Mouse (Mus musculus) adrenal gland, adult 8-10 months (tissue): Measurements from ENCODE around the gene Col16a1. TPM values are rescaled to one million over a fixed set of nuclear protein-coding genes. Genes with fewer than 3 reads are reported as not detected.

Source experiments
- DNase-seq: peaks from one replicate; pipeline ENCODE4 v3.0.0; 2022
- total RNA-seq, 4 experiments: library from RNA; stranded (reverse); gene quantifications; 2 replicates each; pipeline ENCODE4 v1.2.4; 2022

The Col16a1 gene
- total RNA-seq, 4 experiments from 2014 or later, result 10.0 to 31.9 (median 19.9) TPM

DNA sequence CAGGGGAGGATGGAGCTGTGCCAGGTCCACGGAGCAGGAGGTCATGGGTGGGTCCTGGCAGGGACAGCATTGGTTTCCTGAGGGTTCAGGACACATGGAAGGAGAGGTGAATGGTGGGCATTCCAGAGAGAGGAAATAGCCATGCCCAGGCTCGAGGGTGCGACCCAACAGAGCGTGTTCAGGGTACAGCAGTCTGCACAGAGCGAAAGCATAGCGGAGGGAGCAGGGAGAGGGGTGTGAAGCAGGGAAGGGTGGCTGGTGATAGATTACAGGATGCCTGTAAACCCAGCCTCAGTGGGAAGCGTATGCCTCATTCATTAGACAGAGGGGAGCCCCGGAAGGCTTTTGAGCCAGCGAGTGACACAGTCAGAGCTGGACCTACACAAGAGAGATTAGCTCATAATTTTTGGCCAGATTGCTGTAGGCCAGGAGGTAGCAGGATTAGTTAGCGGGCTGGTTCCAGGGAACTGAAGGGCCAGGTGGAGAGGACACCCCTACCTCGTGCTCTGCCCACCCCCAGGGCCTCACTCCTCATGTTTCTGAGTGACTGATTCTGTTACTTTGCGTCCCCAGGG, 37.7 kb downstream of the Col16a1 start:
- DNase-seq, result no peak

DNA sequence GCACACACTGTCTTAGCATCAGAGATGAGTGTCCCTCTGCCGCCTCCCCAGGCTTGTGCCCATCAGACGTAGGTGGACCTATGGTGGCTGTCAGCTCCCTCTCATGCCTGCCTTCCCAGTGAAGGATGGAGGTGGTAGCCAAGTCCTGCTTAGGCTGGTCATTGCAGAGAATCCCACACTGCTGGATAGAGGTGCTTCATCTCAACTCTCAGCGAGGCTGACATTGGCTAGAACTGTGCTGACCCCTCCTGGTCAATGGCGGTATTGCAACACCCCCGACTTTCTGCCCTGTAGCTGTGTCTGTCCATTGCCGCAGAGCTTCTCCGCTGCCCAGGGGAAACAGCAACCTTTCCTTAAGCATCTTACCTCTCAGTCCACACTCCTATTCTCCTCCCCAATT, 39.7 kb downstream of the Col16a1 start:
- peak; percentile 81 for DNase-seq

DNA sequence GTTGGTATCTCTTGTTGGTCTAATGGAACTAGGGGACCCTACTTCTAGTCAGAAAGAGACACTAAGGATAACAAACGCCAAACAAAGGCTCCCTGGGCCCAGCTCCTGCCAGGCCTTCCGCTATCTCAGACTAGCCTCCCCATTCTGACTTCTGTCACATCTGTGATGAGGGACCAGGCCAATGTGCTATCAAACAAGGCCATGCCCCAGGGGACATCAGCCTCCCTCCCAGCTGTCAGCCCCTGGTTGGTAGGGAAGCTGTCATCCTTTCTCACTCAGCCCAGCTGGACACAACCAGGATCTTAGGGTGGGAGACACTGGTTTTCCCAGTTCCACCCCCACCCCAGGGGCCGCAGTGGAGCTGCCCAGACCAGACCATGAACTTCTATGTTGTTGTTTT, 47.5 kb downstream of the Col16a1 start:
- DNase-seq, result no peak

DNA sequence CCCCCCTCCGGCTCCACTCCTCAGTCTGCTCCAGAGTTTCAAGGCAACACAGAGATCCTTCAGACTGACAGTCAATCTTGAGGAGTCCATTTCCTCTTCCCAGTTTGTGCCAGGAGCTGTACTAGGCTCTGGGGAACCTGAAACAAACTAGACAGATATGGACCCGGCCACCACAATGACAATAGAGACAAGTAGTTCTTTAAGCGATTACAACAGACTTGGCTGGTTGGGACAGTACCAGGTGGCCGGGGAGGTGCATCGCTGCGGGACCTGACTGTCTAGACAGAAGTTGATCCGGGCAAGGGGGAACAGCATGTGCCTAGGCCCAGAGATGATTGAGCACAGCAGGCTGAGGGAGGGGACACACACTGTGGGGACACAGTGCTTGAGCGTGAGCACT, 53.5 kb downstream of the Col16a1 start:
- no peak for DNase-seq

DNA sequence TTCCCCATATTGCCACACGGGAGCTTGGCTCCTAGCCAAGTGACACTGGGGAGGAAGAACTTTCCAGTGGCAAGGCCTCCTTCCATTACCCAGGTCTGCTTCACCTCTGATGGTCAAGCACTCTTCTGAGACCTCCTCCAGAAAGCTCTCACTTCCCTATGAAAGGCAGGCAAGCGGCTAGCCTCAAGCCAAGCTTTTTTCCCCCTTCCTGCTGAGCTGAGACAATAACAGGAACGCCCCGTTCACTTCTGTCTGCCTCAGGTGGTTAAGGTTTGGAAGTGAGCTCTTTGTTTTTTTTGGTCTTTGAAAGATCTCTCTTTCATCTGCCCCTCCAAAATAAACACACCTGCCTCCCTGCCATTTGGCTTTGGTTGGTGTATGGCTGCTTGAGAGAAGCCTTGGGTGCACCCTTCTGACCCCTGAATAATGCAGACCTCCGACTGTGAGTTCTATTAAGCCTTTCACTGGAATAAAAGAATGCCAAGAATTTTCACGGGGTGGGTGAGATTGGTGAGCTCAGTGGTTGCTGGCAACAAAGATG, 54.5 kb downstream of the Col16a1 start, which contains the start of gene Pef1:
Gene Pef1, plus strand, starts transcription at position 448 of the 541 bp plus-strand sequence.
- DNase-seq, result no peak

DNA sequence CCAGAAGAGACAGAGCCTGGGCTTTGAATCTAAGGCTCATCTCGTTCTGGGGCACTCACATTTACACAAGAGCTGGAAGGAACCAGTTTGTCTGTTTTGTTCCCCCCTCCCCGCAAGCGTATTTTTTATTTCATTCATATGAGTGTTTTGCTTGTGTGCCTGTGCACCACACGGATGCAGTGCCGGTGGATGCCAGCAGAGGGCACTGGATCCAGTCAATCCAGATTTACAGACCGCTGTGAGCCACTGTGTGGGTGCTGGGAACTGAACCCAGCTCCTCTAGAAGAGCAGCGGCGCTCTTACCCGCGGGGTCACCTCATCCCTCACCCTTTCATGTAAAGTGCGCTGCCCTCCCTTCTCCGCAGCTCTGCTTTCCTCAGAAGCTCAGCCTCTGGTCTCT, 56.0 kb downstream of the Col16a1 start:
- DNase-seq, result no peak

DNA sequence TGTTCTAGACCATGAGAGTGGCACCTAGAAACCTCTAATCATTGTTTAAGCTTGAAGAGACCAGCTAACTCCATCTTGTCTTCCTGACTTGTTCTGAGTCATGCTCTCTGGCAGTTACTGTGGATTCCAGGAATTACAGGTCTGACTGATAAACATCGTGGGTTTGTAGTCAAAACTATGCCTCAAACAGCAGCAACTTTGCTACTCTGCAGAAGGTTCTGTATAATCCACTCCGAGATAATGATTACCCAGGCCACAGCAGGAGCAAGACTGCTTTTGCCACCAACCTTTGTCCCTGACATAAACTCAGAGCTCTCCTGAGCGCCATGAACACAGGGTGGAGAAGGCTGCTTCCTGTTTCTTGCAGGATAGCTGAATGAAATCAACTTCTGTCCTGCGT, 56.9 kb downstream of the Col16a1 start:
- DNase-seq, result no peak

DNA sequence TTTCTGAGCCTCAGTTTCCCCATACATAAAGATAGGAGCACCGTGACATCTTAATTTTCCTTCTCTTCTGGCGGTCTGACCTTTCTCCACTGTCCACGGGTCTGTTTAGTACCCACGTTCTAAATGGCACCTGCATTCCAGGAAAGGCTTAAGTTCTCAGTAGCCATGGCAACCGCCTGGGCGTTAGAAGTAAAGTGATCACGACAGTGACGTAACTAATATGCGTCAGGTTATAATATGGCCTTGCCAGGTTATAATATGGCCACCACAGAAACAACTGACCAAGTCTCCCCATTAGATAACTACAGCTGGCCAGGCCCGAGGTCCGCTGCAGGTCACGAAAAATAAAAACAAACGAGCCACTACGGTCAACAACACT, 59.4 kb downstream of the Col16a1 start:
- DNase-seq, result no peak

DNA sequence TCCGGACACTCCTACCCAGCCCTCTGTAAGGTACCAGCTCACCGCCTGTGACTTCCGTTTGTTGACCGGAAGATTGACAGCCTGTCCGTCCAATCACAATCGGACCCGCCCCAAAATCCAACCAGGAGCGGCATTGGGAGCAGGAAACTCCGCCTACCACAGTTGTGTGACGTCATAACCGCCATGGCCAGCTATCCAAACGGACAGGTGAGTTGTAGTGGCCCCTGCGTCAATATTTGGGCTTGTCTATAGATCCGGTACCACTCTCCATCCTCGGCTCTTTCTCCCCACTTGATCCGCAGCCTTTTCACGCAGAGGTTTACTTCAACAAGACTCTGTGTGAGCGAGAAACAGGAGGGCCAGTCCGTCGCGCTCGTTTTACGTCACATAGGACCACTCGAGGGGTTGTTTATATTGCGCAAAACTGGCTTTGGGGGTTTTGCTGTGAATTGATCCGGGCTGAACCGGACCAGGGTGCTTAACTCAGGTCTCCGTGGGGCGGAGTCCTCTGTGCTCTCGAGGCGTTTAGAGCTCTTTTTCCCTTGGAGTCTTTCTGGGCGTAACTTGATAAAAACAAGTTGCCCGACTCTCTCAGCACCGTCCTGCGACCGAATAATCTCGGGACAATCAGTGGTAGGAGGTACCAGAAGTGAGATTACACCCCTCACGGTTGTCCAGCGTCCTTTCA, 59.9 kb downstream of the Col16a1 start:
- DNase-seq, result peak; percentile 99

DNA sequence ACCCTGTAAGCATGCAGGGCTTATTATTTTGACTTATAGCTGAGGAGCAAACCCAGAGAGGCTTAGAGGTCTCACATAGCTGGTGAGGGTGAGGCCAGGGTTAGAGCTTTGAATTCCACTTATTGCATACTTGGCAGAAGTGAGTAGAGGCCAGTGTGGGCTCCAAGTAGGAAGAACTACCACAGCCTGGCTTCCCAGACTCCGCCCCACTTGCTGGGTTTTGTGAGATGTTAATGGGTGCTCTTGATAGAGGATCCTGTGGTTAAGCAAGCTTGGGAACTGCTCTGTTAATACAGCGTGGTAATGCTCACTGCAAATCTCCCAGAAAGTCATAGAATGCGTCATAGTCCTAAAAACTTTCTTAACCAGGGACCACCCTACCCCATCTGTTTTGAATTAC, 61.3 kb downstream of the Col16a1 start:
- no peak for DNase-seq

DNA sequence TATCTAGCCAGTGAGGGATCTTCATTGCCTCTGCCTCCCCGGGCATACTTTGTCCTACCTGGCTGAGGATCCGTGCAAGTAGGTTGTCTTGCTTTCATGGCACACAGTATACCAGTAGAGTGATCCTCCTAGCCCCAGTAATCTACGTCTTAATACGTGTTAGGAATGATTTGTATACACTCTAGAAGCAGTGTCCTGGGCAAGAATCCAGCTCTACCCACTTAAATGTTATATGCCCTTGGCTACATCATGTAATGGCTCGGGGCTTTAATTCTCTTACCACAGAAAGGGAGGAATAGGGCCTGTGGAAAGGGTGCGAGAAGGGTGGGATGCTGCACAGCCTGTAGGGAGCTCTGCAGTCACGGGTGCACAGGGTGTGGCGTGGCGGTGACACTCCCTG, 62.0 kb downstream of the Col16a1 start:
- DNase-seq, result no peak

DNA sequence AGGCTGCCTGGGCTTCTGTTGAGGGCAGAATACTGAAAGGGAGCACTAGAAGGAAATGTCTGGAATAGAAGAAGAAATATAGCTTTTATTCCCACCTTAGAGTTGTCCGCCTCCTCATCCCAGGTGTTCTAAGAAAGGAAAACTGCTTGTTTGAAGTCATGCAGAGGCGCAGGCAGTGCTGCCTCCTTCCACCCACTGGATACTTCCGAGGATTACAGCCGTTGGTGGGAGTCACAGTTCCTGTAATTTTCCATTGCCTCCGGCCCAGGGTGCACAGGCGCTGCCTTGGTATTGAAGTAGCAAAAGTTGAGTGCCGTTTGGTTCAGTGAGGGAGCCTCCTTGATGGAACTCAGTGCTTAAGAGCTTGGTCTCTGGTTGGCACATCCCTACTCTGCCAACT, 62.5 kb downstream of the Col16a1 start:
- no peak for DNase-seq

DNA sequence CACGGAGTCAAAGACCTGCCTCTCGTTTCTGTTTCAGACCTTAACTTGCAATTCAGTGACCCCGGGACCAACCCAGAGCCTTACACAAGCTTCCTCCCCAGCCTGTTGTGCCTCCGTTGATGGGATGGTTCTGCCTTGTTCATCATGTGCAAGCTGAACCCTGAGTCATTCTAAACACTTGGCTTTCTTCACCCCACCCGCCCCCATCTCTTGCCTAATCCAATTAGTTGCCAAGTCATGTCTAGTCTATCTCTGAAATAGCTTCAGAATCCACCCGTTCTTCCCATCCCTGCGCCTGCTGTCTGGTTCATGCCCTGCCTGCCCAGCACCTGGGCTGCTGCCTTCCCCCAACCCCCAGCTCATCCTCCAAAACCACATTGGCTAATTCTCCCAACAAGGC, 64.7 kb downstream of the Col16a1 start:
- peak; percentile 74 for DNase-seq

DNA sequence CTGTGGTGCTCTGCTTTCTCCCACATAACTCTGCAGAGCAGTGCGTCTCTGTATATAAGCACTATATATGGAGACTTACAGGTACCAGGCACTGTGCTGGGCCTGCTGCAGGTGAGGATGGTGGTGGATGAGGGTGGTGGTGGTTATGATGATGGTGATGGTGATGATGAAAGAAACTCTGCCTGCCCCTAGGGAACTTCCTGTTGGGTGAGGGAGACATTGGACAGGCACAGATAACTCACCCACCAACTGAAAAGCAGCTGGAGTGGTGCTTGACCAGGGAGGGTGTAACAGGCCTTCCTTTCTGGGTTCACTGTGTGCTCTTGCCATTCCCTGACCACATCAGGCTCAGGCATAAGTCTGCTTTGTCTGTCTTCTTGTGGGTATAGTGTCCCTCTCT, 65.1 kb downstream of the Col16a1 start:
- DNase-seq, result no peak

DNA sequence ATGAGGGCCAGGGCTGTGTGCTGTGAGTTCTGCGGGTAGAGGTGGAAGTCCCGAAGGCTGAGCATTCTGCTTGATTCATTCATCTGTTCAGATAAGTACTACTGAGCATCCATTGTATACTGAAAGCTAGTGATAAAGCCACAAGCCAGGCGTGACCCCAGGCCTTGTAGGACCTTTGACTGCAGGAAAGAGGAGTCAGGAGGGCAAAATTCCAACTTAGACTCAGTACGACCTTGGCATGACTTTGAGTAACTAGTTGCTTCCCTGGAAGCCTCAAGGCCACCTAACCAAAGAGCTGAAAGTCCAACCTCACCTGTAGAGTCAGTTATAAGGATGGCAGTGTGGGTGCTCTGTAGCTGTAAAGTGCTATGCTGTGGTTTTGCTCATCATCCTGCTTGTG, 73.1 kb downstream of the Col16a1 start:
- DNase-seq, result no peak

DNA sequence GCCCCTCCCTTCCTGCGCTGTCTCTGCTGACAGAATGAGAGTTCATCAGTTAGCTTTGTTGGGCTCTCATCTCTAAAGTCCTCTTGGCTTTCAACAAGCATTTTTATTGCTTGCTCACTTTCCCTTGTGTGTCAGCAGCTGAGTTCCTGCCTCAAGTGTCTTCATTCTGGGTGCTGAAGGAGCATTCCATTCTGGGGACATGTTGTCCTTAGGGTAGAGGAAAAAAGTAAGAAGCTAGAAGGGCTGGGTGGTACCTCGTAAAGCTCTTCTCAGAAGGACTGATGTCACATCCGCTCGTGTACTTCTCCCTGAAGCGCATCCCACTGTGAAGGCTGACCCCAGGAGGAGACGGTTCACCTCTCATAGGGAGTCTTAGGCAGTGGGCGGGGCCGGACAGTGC, 73.9 kb downstream of the Col16a1 start:
- no peak for DNase-seq

DNA sequence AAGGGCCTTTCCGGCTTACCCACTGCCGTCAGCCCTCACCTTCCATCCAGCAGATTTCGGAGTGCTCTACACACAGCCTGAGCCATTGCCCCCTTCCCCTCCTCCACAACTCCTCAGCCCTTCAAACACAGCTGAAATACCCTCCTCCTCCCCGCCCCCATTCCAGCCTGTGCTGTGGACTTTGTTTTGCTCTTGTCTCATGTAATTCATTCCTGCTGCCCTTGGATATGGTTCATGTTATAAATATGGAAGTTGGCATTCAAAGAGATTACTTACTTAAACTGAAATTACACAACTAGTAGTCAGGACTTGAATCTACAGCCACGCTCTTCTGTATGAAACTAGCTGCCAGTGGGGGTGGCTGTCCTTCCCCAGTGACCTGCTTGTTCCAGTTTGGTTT, 75.4 kb downstream of the Col16a1 start:
- DNase-seq, result no peak

DNA sequence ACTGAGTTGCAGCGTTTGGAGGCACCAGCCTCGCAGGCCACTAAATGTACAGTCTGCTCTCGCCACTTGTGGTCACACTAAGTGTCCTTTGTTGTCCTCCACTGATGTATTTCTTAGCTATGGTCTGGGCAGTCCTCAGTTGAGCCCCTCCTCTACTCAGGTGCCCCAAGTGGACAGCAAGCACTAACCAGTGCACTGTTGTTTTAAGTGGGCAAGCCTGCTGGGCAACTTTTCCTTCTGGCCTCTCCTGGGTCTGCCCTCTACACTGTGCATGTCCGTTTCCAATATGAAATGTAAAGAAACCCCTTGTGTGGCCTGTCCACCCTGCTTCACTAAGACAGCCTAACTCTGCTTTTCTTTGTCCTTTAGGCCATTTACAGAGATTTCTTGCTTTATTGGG, 76.5 kb downstream of the Col16a1 start:
- no peak for DNase-seq

DNA sequence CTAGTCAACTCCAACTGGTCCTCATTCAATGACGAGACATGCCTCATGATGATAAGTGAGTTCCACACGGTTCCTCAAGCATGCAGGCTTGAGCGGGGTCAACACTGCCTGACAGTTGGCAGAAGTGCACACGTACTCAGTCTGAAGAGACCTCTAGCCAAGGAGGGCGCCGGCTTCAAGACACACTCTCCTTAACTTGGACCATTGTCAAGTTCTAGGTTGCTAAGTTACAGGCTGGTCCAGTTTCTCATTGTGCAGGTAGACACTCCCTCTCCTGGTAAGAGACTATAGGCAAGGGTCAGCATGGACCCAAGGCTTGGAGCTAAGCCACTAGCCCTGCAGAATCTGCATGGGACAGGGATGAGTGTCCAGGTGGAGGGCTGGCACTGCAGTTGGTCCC, 77.5 kb downstream of the Col16a1 start:
- no peak for DNase-seq

DNA sequence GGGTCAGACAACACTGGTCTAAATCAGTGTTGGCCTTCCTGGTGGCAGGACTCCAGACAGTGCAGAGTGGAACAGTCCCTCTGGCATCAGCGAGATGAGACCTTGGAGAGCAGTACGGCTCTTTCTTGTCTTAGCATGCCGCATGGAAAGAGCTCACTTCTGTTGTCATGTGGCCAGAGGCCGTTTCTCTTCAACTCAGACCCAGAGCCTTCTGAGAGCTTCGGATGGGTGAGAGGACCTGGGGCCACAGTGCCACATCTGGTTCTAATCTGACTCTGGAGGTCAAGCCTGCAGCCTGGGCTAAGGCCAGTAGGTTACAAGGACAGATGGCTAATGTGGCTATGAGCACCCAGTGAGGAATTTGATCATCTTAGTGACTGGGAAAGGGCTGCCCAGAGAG, 78.3 kb downstream of the Col16a1 start:
- DNase-seq, result peak; percentile 72

DNA sequence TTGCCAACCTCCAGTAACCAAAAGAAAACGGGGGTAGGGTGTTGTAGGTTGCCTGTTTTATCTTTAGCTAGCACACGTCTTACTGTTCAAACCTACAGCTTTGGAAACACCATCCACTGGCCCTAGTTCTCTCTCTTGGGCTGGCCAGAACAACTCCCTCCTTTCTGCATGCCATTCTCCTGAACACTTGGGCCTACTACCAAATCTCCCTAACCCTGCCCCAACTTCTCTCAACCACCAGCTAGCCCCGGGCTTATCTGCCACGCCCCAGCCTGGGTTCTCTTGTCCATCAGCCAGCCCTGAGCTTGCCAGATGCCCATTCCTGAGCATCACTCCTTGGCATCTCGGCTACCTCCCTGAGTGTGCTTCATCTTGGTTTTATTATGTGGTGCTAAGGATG, 81.3 kb downstream of the Col16a1 start:
- DNase-seq, result no peak

DNA sequence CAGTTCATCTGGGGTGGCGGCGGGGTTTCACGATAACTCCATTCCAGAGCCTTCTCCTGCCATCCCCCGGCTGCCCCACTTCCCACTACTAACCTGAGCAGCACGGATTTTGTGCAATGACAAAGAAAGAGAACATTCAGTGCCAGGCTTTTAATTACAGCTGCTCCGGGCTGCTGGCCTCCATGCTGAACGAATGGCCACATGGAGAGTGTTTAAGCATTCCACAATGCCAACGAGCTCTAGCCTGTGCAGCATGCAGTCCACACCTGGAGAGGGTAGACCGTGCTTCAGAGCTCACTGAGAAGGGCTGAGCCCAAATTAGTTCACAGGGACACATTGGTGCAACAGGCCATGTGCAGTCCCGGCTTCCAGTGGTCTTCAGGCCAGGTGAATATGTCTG, 82.4 kb downstream of the Col16a1 start:
- no peak for DNase-seq

DNA sequence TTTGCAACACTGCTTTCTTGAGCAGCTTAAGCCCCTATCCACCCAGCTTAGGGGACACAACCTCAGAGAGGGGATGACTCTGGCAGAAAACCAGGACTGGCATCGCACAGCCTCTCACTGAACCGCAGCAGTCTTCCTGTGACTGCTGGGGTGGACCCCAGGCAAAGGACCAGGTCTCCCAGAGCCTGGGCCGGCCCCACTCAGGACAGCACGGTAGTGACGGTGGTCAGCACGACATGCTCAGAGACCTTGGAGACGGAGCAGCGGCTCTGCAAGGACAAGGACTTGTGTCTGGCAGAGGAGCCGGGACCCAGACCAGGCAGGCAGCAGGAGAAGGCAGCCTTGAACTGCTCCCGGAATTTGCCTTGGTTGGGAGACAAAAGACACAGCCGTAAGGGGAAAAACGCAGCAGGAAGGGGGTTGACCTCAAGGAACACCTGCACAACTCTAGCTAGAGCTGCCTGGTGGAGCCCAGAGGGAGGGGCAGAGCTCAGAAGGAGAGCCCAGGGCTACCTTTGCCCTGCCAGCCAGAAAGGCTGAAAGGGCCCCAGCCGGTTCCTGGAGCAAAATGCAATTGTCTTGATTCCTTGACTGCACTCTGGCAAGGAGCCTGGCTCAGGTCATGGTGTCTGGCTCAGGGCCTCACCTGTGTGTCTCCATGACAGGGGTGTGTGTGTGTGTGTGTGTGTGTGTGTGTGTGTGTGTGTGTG, 83.2 kb downstream of the Col16a1 start:
- peak; percentile 60 for DNase-seq
